Mouse (Mus musculus): ENCODE results near the gene Ccdc73.
A peak's percentile ranks its signal among the peaks of the same experiment; 100 is the strongest.

Gene Ccdc73

DNA sequence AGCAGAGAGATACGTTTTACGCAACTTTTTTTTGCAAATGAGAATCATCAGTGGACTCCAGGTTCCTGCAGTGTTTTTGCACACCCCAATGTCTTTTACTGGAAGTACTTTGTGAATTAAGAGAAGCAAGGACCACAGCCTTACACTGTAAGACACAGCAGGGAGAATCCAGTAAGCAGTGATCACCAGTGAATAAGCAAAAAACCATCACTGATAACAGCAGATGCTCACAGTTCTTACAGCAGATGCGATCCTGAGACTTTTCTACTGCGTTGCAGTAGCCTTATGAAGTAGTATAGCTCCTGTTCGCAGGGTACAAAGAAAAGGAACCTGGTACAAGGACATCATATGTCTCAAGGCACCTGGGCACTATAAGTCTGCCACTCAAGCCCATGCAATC lies 162.9 kb downstream of the Ccdc73 start:
- no peak for DNase-seq

DNA sequence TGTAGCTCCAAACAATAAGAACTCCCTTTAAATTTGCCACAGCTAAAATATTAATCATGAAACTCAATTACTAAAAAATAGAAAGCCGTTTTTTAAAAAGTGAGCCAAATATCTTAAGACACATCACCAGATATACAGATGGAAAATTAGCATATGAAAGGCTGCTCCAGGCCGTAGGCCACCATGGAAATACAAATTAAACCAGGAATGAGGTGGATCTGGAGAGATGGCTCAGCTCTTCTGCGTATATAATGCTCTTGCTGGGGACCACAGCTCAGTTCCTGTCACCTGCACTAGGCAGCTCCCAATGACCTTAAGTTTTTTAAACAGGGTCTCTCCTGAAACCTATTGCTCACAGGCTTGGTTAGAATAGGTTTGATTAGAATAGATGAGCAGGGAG lies 166.5 kb downstream of the Ccdc73 start:
- no peak for DNase-seq

- DNase-seq: no peak
Measured at GRCm38 (mm10) chr2:105035985-105036384, 168.4 kb downstream of the Ccdc73 start.

- no peak for DNase-seq
Measured at GRCm38 (mm10) chr2:105036401-105037070, 168.9 kb downstream of the Ccdc73 start.

DNA sequence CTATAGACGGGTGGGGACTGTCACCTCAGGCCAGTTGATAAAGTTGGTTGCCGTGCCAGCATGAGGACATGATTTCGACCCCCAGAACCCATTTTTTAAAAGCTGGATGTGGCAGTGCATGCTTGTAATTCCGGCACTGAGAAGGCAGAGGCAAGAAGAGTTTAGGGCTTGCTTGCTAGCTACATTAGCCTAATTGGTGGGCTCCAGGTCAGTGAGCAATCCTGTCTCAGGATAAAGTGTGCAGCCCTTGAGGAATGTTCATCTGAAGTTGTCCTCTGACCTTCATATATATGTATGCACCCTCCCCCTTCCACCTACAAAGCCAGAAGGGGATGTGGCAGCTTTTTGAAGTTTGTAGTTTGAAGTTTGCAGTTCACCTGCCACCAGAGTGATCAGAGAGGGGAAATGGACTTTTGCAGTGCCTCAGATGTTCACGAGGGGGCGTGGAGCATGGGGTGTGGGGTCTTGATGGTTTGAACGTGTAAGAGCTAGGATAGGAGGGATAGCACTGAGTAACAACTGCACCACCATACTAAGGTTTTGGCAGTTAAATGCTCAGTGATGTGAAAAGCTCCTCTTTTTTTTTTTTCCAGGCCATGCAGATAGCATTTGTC lies 170.5 kb downstream of the Ccdc73 start:
- no peak for DNase-seq

- DNase-seq: no peak
Measured at GRCm38 (mm10) chr2:105038879-105039278, 171.3 kb downstream of the Ccdc73 start.

DNA sequence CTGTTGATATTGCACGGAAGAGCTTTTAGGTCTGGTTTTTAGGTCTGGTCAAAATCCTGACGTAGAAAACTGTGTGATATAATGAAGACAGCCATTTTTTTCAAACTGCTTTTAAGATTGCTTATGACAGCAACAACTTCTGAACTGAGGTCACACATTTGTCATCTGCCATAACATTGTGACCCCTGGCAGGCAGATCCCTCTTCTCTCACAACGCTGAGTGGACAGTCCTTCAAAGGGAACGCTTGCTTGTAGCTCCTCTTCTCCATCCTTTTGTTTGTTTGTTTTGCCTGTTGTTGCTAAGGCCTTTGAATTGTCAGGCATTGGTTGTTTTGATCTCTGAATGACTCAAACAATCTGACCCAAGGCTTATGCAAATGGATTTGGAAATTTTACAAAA lies 173.3 kb downstream of the Ccdc73 start:
- DNase-seq: no peak

DNA sequence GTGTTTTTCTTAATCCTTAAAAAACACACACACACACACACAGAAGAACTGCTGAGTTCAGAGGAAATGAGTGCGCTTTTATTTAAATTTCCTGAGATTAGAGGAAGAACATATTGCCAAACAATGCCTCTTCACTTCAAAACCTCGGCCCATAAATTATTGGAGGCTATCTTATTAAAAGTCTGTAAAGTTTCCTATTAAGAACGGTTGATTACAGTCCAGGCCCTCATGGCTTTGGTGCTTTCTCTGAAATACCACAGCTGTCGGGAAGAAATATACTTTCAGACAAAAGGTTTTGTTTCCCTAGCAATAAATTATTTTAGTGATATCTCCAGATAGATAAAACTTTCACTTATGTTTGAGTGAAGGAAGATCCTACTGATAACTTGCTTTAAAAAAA lies 175.5 kb downstream of the Ccdc73 start:
- no peak for DNase-seq

DNA sequence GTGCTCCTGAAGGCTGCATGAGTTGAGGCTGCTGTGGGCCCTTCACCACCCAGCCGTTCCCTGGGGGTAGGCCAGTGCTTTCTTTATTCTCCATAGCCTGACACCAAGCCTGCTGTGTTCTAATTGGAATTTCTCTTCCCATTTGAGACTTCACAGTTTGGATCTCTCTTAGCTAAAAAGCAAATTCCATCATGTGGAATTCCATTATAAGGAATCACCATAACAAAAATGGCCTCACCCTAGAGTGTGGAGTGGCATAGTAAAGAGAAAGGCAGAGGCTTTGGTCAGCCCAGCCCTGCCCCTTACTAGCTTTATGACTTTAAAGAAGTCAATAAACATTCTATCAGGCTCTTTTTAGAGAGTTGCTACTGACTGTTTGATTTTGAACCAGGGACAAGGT lies 180.7 kb downstream of the Ccdc73 start:
- DNase-seq: no peak

GRCm38 (mm10) chr2:105055529-105055928 lies 187.9 kb downstream of the Ccdc73 start:
- no peak for DNase-seq

GRCm38 (mm10) chr2:105058577-105059116 lies 191.0 kb downstream of the Ccdc73 start:
- DNase-seq: peak; percentile 18

GRCm38 (mm10) chr2:105062741-105063372 lies 195.3 kb downstream of the Ccdc73 start:
- DNase-seq: no peak
